Mouse (Mus musculus): Measurements from ENCODE around the gene Adam15.
A peak's percentile ranks its signal among the peaks of the same experiment; 100 is the strongest.

Adam15 gene

GRCm38 (mm10) chr3:89321183-89322130, 28.3 kb downstream of the Adam15 start:
- peak in 1 of 2 experiments; percentile 32 for DNase-seq

- peak in 1 of 2 experiments; percentile 45 for DNase-seq
Observed at GRCm38 (mm10) chr3:89320581-89321182, 29.1 kb downstream of the Adam15 start.

GRCm38 (mm10) chr3:89319591-89320350, 30.0 kb downstream of the Adam15 start:
- peak in 1 of 2 experiments; percentile 34 for DNase-seq

GRCm38 (mm10) chr3:89318971-89319590, 30.7 kb downstream of the Adam15 start:
- DNase-seq, result no peak

GRCm38 (mm10) chr3:89318316-89318715, 31.5 kb downstream of the Adam15 start:
- peak in 1 of 2 experiments; percentile 29 for DNase-seq

- no peak for DNase-seq
Observed at GRCm38 (mm10) chr3:89317246-89317645, 32.5 kb downstream of the Adam15 start.

GRCm38 (mm10) chr3:89316833-89317232, 33.0 kb downstream of the Adam15 start:
- peak; percentile 84 to 89 for DNase-seq

GRCm38 (mm10) chr3:89315930-89316831, 33.6 kb downstream of the Adam15 start:
- peak in 1 of 2 experiments; percentile 35 for DNase-seq

- DNase-seq, result peak; percentile 87 to 90
Observed at GRCm38 (mm10) chr3:89315195-89315929, 34.4 kb downstream of the Adam15 start.

GRCm38 (mm10) chr3:89314791-89315190, 35.0 kb downstream of the Adam15 start:
- peak; percentile 52 to 71 for DNase-seq

- DNase-seq, result peak; percentile 62 to 83
Observed at GRCm38 (mm10) chr3:89314340-89314739, 35.5 kb downstream of the Adam15 start.

- peak; percentile 68 to 81 for DNase-seq
Observed at GRCm38 (mm10) chr3:89308089-89308488, 41.7 kb downstream of the Adam15 start.

- no peak for DNase-seq
Observed at GRCm38 (mm10) chr3:89305551-89306325, 44.1 kb downstream of the Adam15 start.

GRCm38 (mm10) chr3:89305105-89305504, 44.7 kb downstream of the Adam15 start:
- no peak for DNase-seq

- no peak for DNase-seq
Observed at GRCm38 (mm10) chr3:89304440-89304839, 45.4 kb downstream of the Adam15 start.

GRCm38 (mm10) chr3:89300514-89300913, 49.3 kb downstream of the Adam15 start:
- DNase-seq, result no peak

GRCm38 (mm10) chr3:89300071-89300470, 49.7 kb downstream of the Adam15 start:
- no peak for DNase-seq

GRCm38 (mm10) chr3:89299499-89299898, 50.3 kb downstream of the Adam15 start:
- peak in 1 of 2 experiments; percentile 43 for DNase-seq

GRCm38 (mm10) chr3:89298908-89299307, 50.9 kb downstream of the Adam15 start:
- DNase-seq, result no peak

All from lung, postnatal 4 days (tissue).